Mouse (Mus musculus): ENCODE data around the gene Slbp.

Slbp gene

GRCm38 (mm10) chr5:33651921-33652782 is at the start of gene Slbp:
Gene Slbp, minus strand, starts transcription at chr5:33652574.
- DNase-seq (ENCODE audit: low spot score in 2 of 2) = peak; percentile 88 to 92

- DNase-seq (ENCODE audit: low spot score in 2 of 2) = no peak
Observed at GRCm38 (mm10) chr5:33701832-33702231, 49.5 kb upstream of the Slbp start.

- DNase-seq (ENCODE audit: low spot score in 2 of 2) = no peak
Observed at GRCm38 (mm10) chr5:33700010-33700409, 47.6 kb upstream of the Slbp start.

GRCm38 (mm10) chr5:33698669-33699068 is 46.3 kb upstream of the Slbp start:
- no peak for DNase-seq (ENCODE audit: low spot score in 2 of 2)

- no peak for DNase-seq (ENCODE audit: low spot score in 2 of 2)
Observed at GRCm38 (mm10) chr5:33697947-33698512, 45.7 kb upstream of the Slbp start.

GRCm38 (mm10) chr5:33697534-33697933 is 45.2 kb upstream of the Slbp start:
- DNase-seq (ENCODE audit: low spot score in 2 of 2) = no peak

GRCm38 (mm10) chr5:33696430-33696829 is 44.1 kb upstream of the Slbp start:
- DNase-seq (ENCODE audit: low spot score in 2 of 2) = no peak

GRCm38 (mm10) chr5:33695718-33696121 is 43.3 kb upstream of the Slbp start:
- DNase-seq (ENCODE audit: low spot score in 2 of 2) = no peak

GRCm38 (mm10) chr5:33694848-33695717 is 42.7 kb upstream of the Slbp start:
- no peak for DNase-seq (ENCODE audit: low spot score in 2 of 2)

GRCm38 (mm10) chr5:33694461-33694847 is 42.1 kb upstream of the Slbp start:
- no peak for DNase-seq (ENCODE audit: low spot score in 2 of 2)

- DNase-seq (ENCODE audit: low spot score in 2 of 2) = no peak
Observed at GRCm38 (mm10) chr5:33692393-33692792, 40.0 kb upstream of the Slbp start.

- DNase-seq (ENCODE audit: low spot score in 2 of 2) = no peak
Observed at GRCm38 (mm10) chr5:33689852-33690645, 37.7 kb upstream of the Slbp start.

GRCm38 (mm10) chr5:33689221-33689844 is 37.0 kb upstream of the Slbp start:
- no peak for DNase-seq (ENCODE audit: low spot score in 2 of 2)

- no peak for DNase-seq (ENCODE audit: low spot score in 2 of 2)
Observed at GRCm38 (mm10) chr5:33688278-33689220, 36.2 kb upstream of the Slbp start.

GRCm38 (mm10) chr5:33687142-33687541 is 34.8 kb upstream of the Slbp start:
- DNase-seq (ENCODE audit: low spot score in 2 of 2) = no peak

- no peak for DNase-seq (ENCODE audit: low spot score in 2 of 2)
Observed at GRCm38 (mm10) chr5:33684932-33685331, 32.6 kb upstream of the Slbp start.

GRCm38 (mm10) chr5:33683897-33684652 is 31.7 kb upstream of the Slbp start:
- no peak for DNase-seq (ENCODE audit: low spot score in 2 of 2)

- no peak for DNase-seq (ENCODE audit: low spot score in 2 of 2)
Observed at GRCm38 (mm10) chr5:33682963-33683362, 30.6 kb upstream of the Slbp start.
